In genomic region chr13:107021461-107022265, GRCm38 (mm10) we compare ENCODE assay signal across 8 mouse cellular contexts. TPM values are rescaled to one million over a fixed set of nuclear protein-coding genes. Genes with fewer than 3 reads are reported as not detected.
DNase-seq lines count a peak whose midpoint lies in the region; ATAC-seq lines count a peak whose summit lies in the region.

TSS of gene Kif2a (minus strand) at chr13:107022126.

- WGBS in intestine, embryonic 14.5 days = under 1% methylated on average over 69 of the region's 87 CpGs
- under 1% methylated on average over 87 of the region's 87 CpGs for WGBS in midbrain, embryonic 10.5 days

- peak within 1 kb of the TSS; percentile 93 for H3K27ac ChIP-seq in intestine, embryonic 14.5 days (ENCODE audit: low read depth)
- peak within 1 kb of the TSS; percentile 97 for H3K27ac ChIP-seq in midbrain, embryonic 10.5 days (replicated peaks)

- H3K36me3 ChIP-seq in intestine, embryonic 14.5 days (ENCODE audit: control insufficient read depth, insufficient read depth, low read length) = no peaks in the 10 kb centered on the region
- H3K36me3 ChIP-seq in midbrain, embryonic 10.5 days = peaks cover 22% of the 10 kb centered on the region

- H3K27me3 ChIP-seq in intestine, embryonic 14.5 days (replicated peaks; ENCODE audit: control insufficient read depth, insufficient read depth, low read length) = no peaks in the 10 kb centered on the region
- H3K27me3 ChIP-seq in midbrain, embryonic 10.5 days (ENCODE audit: low read depth, poor library complexity, severe bottlenecking) = no peaks in the 10 kb centered on the region

- H3K4me1 ChIP-seq in intestine, embryonic 14.5 days (replicated peaks; ENCODE audit: control insufficient read depth, insufficient read depth, low read length) = peaks cover 18% of the 10 kb centered on the region
- H3K4me1 ChIP-seq in midbrain, embryonic 10.5 days = peaks cover 31% of the 10 kb centered on the region

- intact Hi-C loops in left cerebral cortex, postnatal 36 days (cut with DNase I) = loop anchor here (5.0 kb wide), 1 partner anchor 81 kb away; no protein-coding TSS in a partner anchor

- H3K9ac ChIP-seq in intestine, embryonic 14.5 days (ENCODE audit: low read length) = peak within 1 kb of the TSS; percentile 85

- H3K4me3 ChIP-seq in intestine, embryonic 14.5 days (ENCODE audit: low read depth, low read length) = peak within 1 kb of the TSS; percentile 87
- H3K4me3 ChIP-seq in midbrain, embryonic 10.5 days = peak within 1 kb of the TSS; percentile 87

- DNase-seq in embryo, embryonic 10.5 days (ENCODE audit: low spot score) = peak; percentile 71
- peak; percentile 38 for DNase-seq in gastrocnemius, postnatal 25 days
- DNase-seq in intestine, embryonic 14.5 days (ENCODE audit: low spot score) = peak; percentile 89
- DNase-seq in left cerebral cortex, postnatal 36 days (ENCODE audit: low spot score in 2 of 2) = peak; percentile 63
- DNase-seq in midbrain, embryonic 10.5 days (ENCODE audit: low spot score) = peak; percentile 77
- DNase-seq in skeletal muscle tissue, adult 2 months (ENCODE audit: low read depth, low spot score) = peak; percentile 18
- DNase-seq in c-Kit-positive CD71-positive TER-119-positive erythroid progenitor cells, embryonic 14.5 days (ENCODE audit: low spot score) = no peak

- H3K9me3 ChIP-seq in intestine, embryonic 14.5 days (ENCODE audit: control insufficient read depth, low read length) = no peaks in the 10 kb centered on the region; the same call in 1 of the 2 replicates
- H3K9me3 ChIP-seq in midbrain, embryonic 10.5 days (replicated peaks) = no peaks in the 10 kb centered on the region; the same call in 1 of the 2 replicates

- peak; percentile 31 for ATAC-seq in activated CD4-positive, CD25-positive, alpha-beta regulatory T cell, adult 4 months
- ATAC-seq in intestine, embryonic 14.5 days (replicated peaks; ENCODE audit: low FRiP score, low TSS enrichment, low read depth) = peak; percentile 71

- peak within 1 kb of the TSS; percentile 84 for H3K4me2 ChIP-seq in intestine, embryonic 14.5 days (ENCODE audit: low read length)

RNA-seq across cellular contexts. Expression of gene Kif2a, which starts in this region (rescaled TPM):
- 10 to 100 TPM; 13.6 to 15.7 TPM for polyA plus RNA-seq in activated CD4-positive, CD25-positive, alpha-beta regulatory T cell, adult 4 months (2017; shearing (Covaris generic))
- total RNA-seq in gastrocnemius, postnatal 25 days (2021) = 10 to 100 TPM; 23.3 to 23.4 TPM
- polyA plus RNA-seq in intestine, embryonic 14.5 days (2014; fragmentation: Nextera tagmentation; extraction: Ambion mirVana) = 15.5 and 16.5 TPM in 2 replicates
- 100 to 1,000 TPM in 1 of 2 experiments, 10 to 100 TPM in 1; 92.4 to 108 TPM for total RNA-seq in left cerebral cortex, postnatal 36 days (2021)
- 14.1 and 15.0 TPM in 2 replicates for polyA plus RNA-seq in midbrain, embryonic 10.5 days (2016; fragmentation: Nextera tagmentation; extraction: Ambion mirVana)
